19 mouse cellular contexts compared by ENCODE assay signal in the genomic region with DNA sequence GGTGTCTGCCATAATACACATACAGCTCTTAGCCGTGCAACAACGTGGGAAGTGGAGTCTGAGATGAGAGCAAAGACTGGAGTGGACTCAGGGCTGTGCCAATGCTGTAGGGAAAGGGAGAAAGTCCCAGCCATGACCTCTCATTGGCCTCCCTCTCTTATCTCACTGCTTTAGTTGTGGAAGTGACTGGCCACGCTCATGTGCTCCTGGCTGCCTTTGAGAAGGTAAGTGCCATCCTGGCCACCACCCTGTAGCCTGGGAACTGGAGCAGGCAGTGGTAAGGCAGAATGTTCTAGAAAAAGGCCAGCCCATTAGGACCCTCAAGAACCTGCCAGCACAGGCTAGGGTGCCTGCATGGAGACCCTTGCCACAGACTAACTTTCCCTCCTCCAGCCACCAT.
"Had no signal": no experiment of that assay in that cellular context is flagged by ENCODE, and none has a peak within 500 bp of the region (broad histone marks: within the 10 kb centered on the region; RNA-seq: fewer than 3 reads in every experiment).

No protein-coding gene starts in this region.

- H3K4me1 ChIP-seq: hindbrain, embryonic 15.5 days; limb, embryonic 12.5 days had no signal

- H3K27ac ChIP-seq: hindbrain, embryonic 13.5 days; hindbrain, embryonic 15.5 days; hindbrain, postnatal 0 days; layer of hippocampus, adult 2 months; left cerebral cortex, adult 2 months; limb, embryonic 10.5 days; limb, embryonic 12.5 days; liver, embryonic 15.5 days had no signal

- H3K4me3 ChIP-seq: heart, embryonic 12.5 days; hindbrain, embryonic 13.5 days; hindbrain, embryonic 15.5 days; layer of hippocampus, adult 2 months; left cerebral cortex, adult 2 months; limb, embryonic 10.5 days; limb, embryonic 12.5 days; liver, embryonic 15.5 days had no signal

- ATAC-seq: forebrain, postnatal 0 days; hindbrain, postnatal 0 days; intestine, embryonic 16.5 days had no signal

- H3K9me3 ChIP-seq: heart, embryonic 12.5 days; hindbrain, embryonic 13.5 days; hindbrain, embryonic 15.5 days; limb, embryonic 10.5 days; limb, embryonic 12.5 days; liver, embryonic 15.5 days had no signal

- DNase-seq: forebrain, postnatal 0 days; gastrocnemius, postnatal 14 days; gastrocnemius, postnatal 36 days; kidney, adult 18-20 months; kidney, adult 8-10 months; kidney, postnatal 10 days; kidney, postnatal 25 days; kidney, postnatal 4 days; liver had no signal

- H3K27me3 ChIP-seq: heart, embryonic 12.5 days; hindbrain, embryonic 13.5 days; hindbrain, embryonic 15.5 days; limb, embryonic 12.5 days; liver, embryonic 15.5 days had no signal
